Mouse (Mus musculus): ENCODE measurements around the gene Cdkal1. TPM values are rescaled to one million over a fixed set of nuclear protein-coding genes. Genes with fewer than 3 reads are reported as not detected.

The Cdkal1 gene
- polyA plus RNA-seq, 1 experiment from 2014 or later = 35.4 TPM

GRCm38 (mm10) chr13:29355484-29356157 is 499.9 kb downstream of the Cdkal1 start:
- TF ChIP-seq CTCF (IDR thresholded peaks at IDR 0.05; ENCODE audit: low read depth) = no peak
- no peak for DNase-seq
- Histone ChIP-seq H3K9me3 (ENCODE audit: low read depth, low read length) (no peaks in the 10 kb centered on the region), H3K4me3 (ENCODE audit: low read depth, low read length) (no peak overlapping the region), H3K27me3 (ENCODE audit: insufficient read depth, low read length) (no peaks in the 10 kb centered on the region), H3K4me1 (ENCODE audit: insufficient read depth) (no peaks in the 10 kb centered on the region), H3K9ac (no peak overlapping the region), H3K36me3 (ENCODE audit: insufficient read depth) (no peaks in the 10 kb centered on the region), H3K27ac (ENCODE audit: low read depth) (no peak overlapping the region), H3K4me2 (no peak overlapping the region)
- no peak for ATAC-seq (ENCODE audit: insufficient read depth)
- 68% methylated on average over 3 of the region's 3 CpGs for WGBS

- no peak for TF ChIP-seq CTCF (IDR thresholded peaks at IDR 0.05; ENCODE audit: low read depth)
- Histone ChIP-seq H3K9ac (no peak overlapping the region), H3K27me3 (ENCODE audit: insufficient read depth, low read length) (no peaks in the 10 kb centered on the region), H3K4me2 (no peak overlapping the region), H3K9me3 (ENCODE audit: low read depth, low read length) (no peaks in the 10 kb centered on the region), H3K36me3 (ENCODE audit: insufficient read depth) (no peaks in the 10 kb centered on the region), H3K4me3 (ENCODE audit: low read depth, low read length) (no peak overlapping the region), H3K4me1 (ENCODE audit: insufficient read depth) (no peaks in the 10 kb centered on the region), H3K27ac (ENCODE audit: low read depth) (no peak overlapping the region)
- 84% methylated on average over 4 of the region's 4 CpGs for WGBS
- ATAC-seq (ENCODE audit: insufficient read depth) = no peak
- DNase-seq = no peak
These were observed 500.5 kb downstream of the Cdkal1 start for GRCm38 (mm10) chr13:29354943-29355342.

- H3K36me3 ChIP-seq (ENCODE audit: insufficient read depth) = no peaks in the 10 kb centered on the region
- no peaks in the 10 kb centered on the region for H3K4me1 ChIP-seq (ENCODE audit: insufficient read depth)
- peak; percentile 42 for DNase-seq
- H3K4me2 ChIP-seq = no peak overlapping the region
- H3K9ac ChIP-seq = no peak overlapping the region
- H3K4me3 ChIP-seq (ENCODE audit: low read depth, low read length) = no peak overlapping the region
- TF ChIP-seq CTCF (IDR thresholded peaks at IDR 0.05; ENCODE audit: low read depth) = no peak
- H3K27ac ChIP-seq (ENCODE audit: low read depth) = no peak overlapping the region
- no peak for ATAC-seq (ENCODE audit: insufficient read depth)
- H3K27me3 ChIP-seq (ENCODE audit: insufficient read depth, low read length) = no peaks in the 10 kb centered on the region
- WGBS = 69% methylated on average over 5 of the region's 5 CpGs
- no peaks in the 10 kb centered on the region for H3K9me3 ChIP-seq (ENCODE audit: low read depth, low read length)
These were observed 501.5 kb downstream of the Cdkal1 start for GRCm38 (mm10) chr13:29353888-29354415.

GRCm38 (mm10) chr13:29351023-29351684 is 504.3 kb downstream of the Cdkal1 start:
- WGBS = 55% methylated on average over 9 of the region's 9 CpGs
- Histone ChIP-seq H3K27ac (ENCODE audit: low read depth) (0 out of 2 replicates have a peak overlapping the region, but pooled peaks have one; percentile 7), H3K36me3 (ENCODE audit: insufficient read depth) (0 out of 2 replicates have a peak, but pooled peaks cover 3% of the 10 kb centered on the region), H3K9ac (no peak overlapping the region), H3K4me2 (no peak overlapping the region), H3K4me3 (ENCODE audit: low read depth, low read length) (no peak overlapping the region), H3K4me1 (ENCODE audit: insufficient read depth) (no peaks in the 10 kb centered on the region), H3K27me3 (ENCODE audit: insufficient read depth, low read length) (no peaks in the 10 kb centered on the region), H3K9me3 (ENCODE audit: low read depth, low read length) (no peaks in the 10 kb centered on the region)
- TF ChIP-seq CTCF (IDR thresholded peaks at IDR 0.05; ENCODE audit: low read depth) = no peak
- DNase-seq (peak; percentile 24), ATAC-seq (ENCODE audit: insufficient read depth) (no peak)

GRCm38 (mm10) chr13:29350004-29350403 is 505.5 kb downstream of the Cdkal1 start:
- ATAC-seq (ENCODE audit: insufficient read depth) (no peak), DNase-seq (no peak)
- TF ChIP-seq CTCF (IDR thresholded peaks at IDR 0.05; ENCODE audit: low read depth) = no peak
- Histone ChIP-seq H3K36me3 (ENCODE audit: insufficient read depth) (0 out of 2 replicates have a peak, but pooled peaks cover 3% of the 10 kb centered on the region), H3K27me3 (ENCODE audit: insufficient read depth, low read length) (no peaks in the 10 kb centered on the region), H3K4me2 (no peak overlapping the region), H3K27ac (ENCODE audit: low read depth) (no peak overlapping the region), H3K4me3 (ENCODE audit: low read depth, low read length) (no peak overlapping the region), H3K4me1 (ENCODE audit: insufficient read depth) (no peaks in the 10 kb centered on the region), H3K9ac (no peak overlapping the region), H3K9me3 (ENCODE audit: low read depth, low read length) (no peaks in the 10 kb centered on the region)
- WGBS = 55% methylated on average over 4 of the region's 4 CpGs

- 91% methylated on average over 7 of the region's 7 CpGs for WGBS
- no peak for TF ChIP-seq CTCF (IDR thresholded peaks at IDR 0.05; ENCODE audit: low read depth)
- H3K4me3 ChIP-seq (ENCODE audit: low read depth, low read length) = no peak overlapping the region
- DNase-seq (no peak), ATAC-seq (ENCODE audit: insufficient read depth) (no peak)
- H3K9ac ChIP-seq = no peak overlapping the region
- H3K4me1 ChIP-seq (ENCODE audit: insufficient read depth) = no peaks in the 10 kb centered on the region
- H3K27me3 ChIP-seq (ENCODE audit: insufficient read depth, low read length) = no peaks in the 10 kb centered on the region
- H3K27ac ChIP-seq (ENCODE audit: low read depth) = no peak overlapping the region
- no peak overlapping the region for H3K4me2 ChIP-seq
- 0 out of 2 replicates have a peak, but pooled peaks cover 3% of the 10 kb centered on the region for H3K36me3 ChIP-seq (ENCODE audit: insufficient read depth)
- no peaks in the 10 kb centered on the region for H3K9me3 ChIP-seq (ENCODE audit: low read depth, low read length)
These were observed 506.0 kb downstream of the Cdkal1 start for GRCm38 (mm10) chr13:29349386-29349961.

GRCm38 (mm10) chr13:29348331-29348730 is 507.1 kb downstream of the Cdkal1 start:
- no peaks in the 10 kb centered on the region for H3K4me1 ChIP-seq (ENCODE audit: insufficient read depth)
- 97% methylated on average over 3 of the region's 3 CpGs for WGBS
- H3K36me3 ChIP-seq (ENCODE audit: insufficient read depth) = 0 out of 2 replicates have a peak, but pooled peaks cover 3% of the 10 kb centered on the region
- no peaks in the 10 kb centered on the region for H3K27me3 ChIP-seq (ENCODE audit: insufficient read depth, low read length)
- no peak for ATAC-seq (ENCODE audit: insufficient read depth)
- H3K27ac ChIP-seq (ENCODE audit: low read depth) = no peak overlapping the region
- H3K4me3 ChIP-seq (ENCODE audit: low read depth, low read length) = no peak overlapping the region
- TF ChIP-seq CTCF (IDR thresholded peaks at IDR 0.05; ENCODE audit: low read depth) = no peak
- H3K9ac ChIP-seq = no peak overlapping the region
- no peak overlapping the region for H3K4me2 ChIP-seq
- no peaks in the 10 kb centered on the region for H3K9me3 ChIP-seq (ENCODE audit: low read depth, low read length)
- no peak for DNase-seq

Data from lung, embryonic 14.5 days (tissue).